17 mouse cellular contexts compared by ENCODE assay signal in genomic region chr3:123972367-123972766, GRCm38 (mm10).
"Had no signal": no experiment of that assay in that cellular context is flagged by ENCODE, and none has a peak within 500 bp of the region (broad histone marks: within the 10 kb centered on the region; RNA-seq: fewer than 3 reads in every experiment).

No protein-coding gene starts in this region.

- DNase-seq: kidney, adult 9 months; kidney, postnatal 25 days; layer of hippocampus, postnatal 36 days; left cerebral cortex, postnatal 4 days; liver, embryonic 13.5 days; lung, adult 2 months; lung, postnatal 14 days; lung, postnatal 4 days; thymus, adult 18-20 months; thymus, postnatal 36 days had no signal

- H3K4me3 ChIP-seq: left cerebral cortex, adult 2 months; limb, embryonic 12.5 days; limb, embryonic 15.5 days; liver, embryonic 13.5 days; midbrain, embryonic 12.5 days; midbrain, embryonic 15.5 days; neural tube, embryonic 12.5 days; neural tube, embryonic 15.5 days had no signal

- H3K9ac ChIP-seq: limb, embryonic 12.5 days; limb, embryonic 15.5 days; liver, embryonic 13.5 days; midbrain, embryonic 12.5 days; midbrain, embryonic 15.5 days; neural tube, embryonic 12.5 days; neural tube, embryonic 15.5 days had no signal

- H3K27me3 ChIP-seq: limb, embryonic 12.5 days; limb, embryonic 15.5 days; liver, embryonic 13.5 days; midbrain, embryonic 12.5 days; midbrain, embryonic 15.5 days; neural tube, embryonic 12.5 days; neural tube, embryonic 15.5 days had no signal

- H3K9me3 ChIP-seq: limb, embryonic 12.5 days; limb, embryonic 15.5 days; liver, embryonic 13.5 days; midbrain, embryonic 12.5 days; midbrain, embryonic 15.5 days; neural tube, embryonic 12.5 days; neural tube, embryonic 15.5 days had no signal

- H3K36me3 ChIP-seq: limb, embryonic 12.5 days; limb, embryonic 15.5 days; liver, embryonic 13.5 days; midbrain, embryonic 12.5 days; midbrain, embryonic 15.5 days; neural tube, embryonic 12.5 days; neural tube, embryonic 15.5 days had no signal

- H3K4me1 ChIP-seq: limb, embryonic 12.5 days; limb, embryonic 15.5 days; liver, embryonic 13.5 days; midbrain, embryonic 12.5 days; midbrain, embryonic 15.5 days; neural tube, embryonic 12.5 days; neural tube, embryonic 15.5 days had no signal

- H3K27ac ChIP-seq: left cerebral cortex, adult 2 months; limb, embryonic 12.5 days; limb, embryonic 15.5 days; liver, embryonic 13.5 days; midbrain, embryonic 12.5 days; midbrain, embryonic 15.5 days; neural tube, embryonic 12.5 days; neural tube, embryonic 15.5 days had no signal
